In genomic region chr17:30195591-30196183, GRCm38 (mm10) we compare ENCODE assay signal across 8 mouse cellular contexts.
A peak's percentile ranks its signal among the peaks of the same experiment; 100 is the strongest.
DNase-seq lines count a peak whose midpoint lies in the region; ATAC-seq and TF ChIP-seq lines count a peak whose summit lies in the region.

No protein-coding gene starts in this region.

- H3K27me3 ChIP-seq in forebrain, embryonic 14.5 days (replicated peaks; ENCODE audit: control insufficient read depth, insufficient read depth, low read length), result no peaks in the 10 kb centered on the region
- H3K27me3 ChIP-seq in forebrain, postnatal 0 days (ENCODE audit: insufficient read depth, low read length), result no peaks in the 10 kb centered on the region
- H3K27me3 ChIP-seq in liver, embryonic 12.5 days (replicated peaks), result no peaks in the 10 kb centered on the region

- no peak overlapping the region for H3K4me3 ChIP-seq in forebrain, embryonic 14.5 days (ENCODE audit: low read depth, low read length)
- H3K4me3 ChIP-seq in forebrain, postnatal 0 days (ENCODE audit: low read depth, low read length), result no peak overlapping the region
- no peak overlapping the region for H3K4me3 ChIP-seq in liver, embryonic 12.5 days

- no peak for DNase-seq in forebrain, embryonic 14.5 days (ENCODE audit: low spot score)
- DNase-seq in forebrain, postnatal 0 days, result no peak
- DNase-seq in left cerebral cortex, adult 18-20 months (ENCODE audit: low spot score in 2 of 2), result peak; percentile 2 to 7
- DNase-seq in left cerebral cortex, postnatal 4 days, result no peak
- DNase-seq in adrenal gland, postnatal 10 days, result peak; percentile 10
- peak; percentile 6 to 13 for DNase-seq in heart, postnatal 14 days

- H3K4me2 ChIP-seq in forebrain, embryonic 14.5 days (ENCODE audit: low read length), result no peak overlapping the region
- no peak overlapping the region for H3K4me2 ChIP-seq in forebrain, postnatal 0 days (ENCODE audit: low read depth)
- no peak overlapping the region for H3K4me2 ChIP-seq in liver, embryonic 12.5 days

- intact Hi-C loops in left cerebral cortex, postnatal 4 days (cut with DNase I), result no loop called here
- intact Hi-C loops in heart, postnatal 14 days (cut with DNase I), result loop anchor here (5.0 kb wide), 2 partner anchors 83 to 173 kb away; no protein-coding TSS in a partner anchor

- peak overlapping the region; percentile 48 for H3K27ac ChIP-seq in forebrain, embryonic 14.5 days (ENCODE audit: low read depth, low read length)
- H3K27ac ChIP-seq in forebrain, postnatal 0 days (ENCODE audit: low read depth, low read length), result no peak overlapping the region
- no peak overlapping the region for H3K27ac ChIP-seq in liver, embryonic 12.5 days

- H3K4me1 ChIP-seq in forebrain, embryonic 14.5 days (ENCODE audit: control insufficient read depth, insufficient read depth, low read length), result peaks cover 52% of the 10 kb centered on the region
- peaks cover 25% of the 10 kb centered on the region for H3K4me1 ChIP-seq in forebrain, postnatal 0 days (ENCODE audit: insufficient read depth)
- peaks cover 32% of the 10 kb centered on the region for H3K4me1 ChIP-seq in liver, embryonic 12.5 days

- TF ChIP-seq CTCF in forebrain, postnatal 0 days (IDR thresholded peaks at IDR 0.05; ENCODE audit: low read depth), result no peak

- H3K9me3 ChIP-seq in forebrain, embryonic 14.5 days (replicated peaks; ENCODE audit: control insufficient read depth, low read length), result no peaks in the 10 kb centered on the region
- no peaks in the 10 kb centered on the region for H3K9me3 ChIP-seq in forebrain, postnatal 0 days (ENCODE audit: low read length)
- no peaks in the 10 kb centered on the region for H3K9me3 ChIP-seq in liver, embryonic 12.5 days (replicated peaks)

- ATAC-seq in forebrain, embryonic 14.5 days, result no peak
- no peak for ATAC-seq in forebrain, postnatal 0 days
- no peak for ATAC-seq in liver, embryonic 12.5 days
- no peak for ATAC-seq in erythroblast, adult 5-6 weeks (replicated peaks; ENCODE audit: low FRiP score, poor library complexity, severe bottlenecking)

- no peaks in the 10 kb centered on the region for H3K36me3 ChIP-seq in forebrain, embryonic 14.5 days (ENCODE audit: control insufficient read depth, insufficient read depth, low read length)
- H3K36me3 ChIP-seq in forebrain, postnatal 0 days (ENCODE audit: insufficient read depth), result peaks cover 4% of the 10 kb centered on the region; the same call in 1 of the 2 replicates
- H3K36me3 ChIP-seq in liver, embryonic 12.5 days, result peaks cover 24% of the 10 kb centered on the region

- WGBS in forebrain, embryonic 14.5 days, result 79% methylated on average over 20 of the region's 21 CpGs
- 75% methylated on average over 21 of the region's 21 CpGs for WGBS in forebrain, postnatal 0 days
- WGBS in liver, embryonic 12.5 days (ENCODE audit: insufficient replicate concordance), result 90% methylated on average over 21 of the region's 21 CpGs

- H3K9ac ChIP-seq in forebrain, embryonic 14.5 days (ENCODE audit: low read length), result no peak overlapping the region
- H3K9ac ChIP-seq in forebrain, postnatal 0 days, result no peak overlapping the region
- H3K9ac ChIP-seq in liver, embryonic 12.5 days, result no peak overlapping the region

Comparison
In these comparisons a context has a peak if more than half of its experiments do, and no peak if none do; other contexts are left out.
1. DNase-seq: peak in left cerebral cortex, adult 18-20 months (2 of 2), adrenal gland, postnatal 10 days (single experiment) and heart, postnatal 14 days (2 of 2); none in forebrain, embryonic 14.5 days (single experiment), forebrain, postnatal 0 days (single experiment) and left cerebral cortex, postnatal 4 days (single experiment).